Mouse (Mus musculus): ENCODE data around the gene Vwa7.

- no peak for TF ChIP-seq USF1 (IDR thresholded peaks at IDR 0.05; ENCODE audit: low read depth)
- no peak for TF ChIP-seq POLR2A (IDR thresholded peaks at IDR 0.05; ENCODE audit: insufficient read length, low read depth)
- no peak for TF ChIP-seq MAX (IDR thresholded peaks at IDR 0.05; ENCODE audit: low read depth)
- no peak for TF ChIP-seq TCF12 (IDR thresholded peaks at IDR 0.05; ENCODE audit: insufficient read depth, poor library complexity, severe bottlenecking)
- no peak for TF ChIP-seq E2F4 (IDR thresholded peaks at IDR 0.05; ENCODE audit: insufficient read depth)
- TF ChIP-seq REST (IDR thresholded peaks at IDR 0.05; ENCODE audit: insufficient read depth, insufficient read length): no peak
- no peak for TF ChIP-seq CEBPB (IDR thresholded peaks at IDR 0.05; ENCODE audit: insufficient read depth, poor library complexity, severe bottlenecking)
- TF ChIP-seq POLR2AphosphoS2 (IDR thresholded peaks at IDR 0.05; ENCODE audit: insufficient read length, low read depth): no peak
Observed at GRCm38 (mm10) chr17:35048149-35048931, 32.0 kb downstream of the Vwa7 start.

All from myocyte (in vitro differentiated cells).